Mouse (Mus musculus) embryonic stem cell, embryonic (primary cell): ENCODE measurements around the gene Xbp1.

Source experiments
- CTCF ChIA-PET, 4 experiments: fragments of 300-600 bp in 2 of 4; fragments of 350-600 bp in 2 of 4; sonication (Branson Sonifier 250); formaldehyde crosslinking; loops; one replicate each; lab custom pipeline; 2022; ENCODE audit warnings: inconsistent platforms in 2 of 4; lab: Charles Lee
- POLR2A ChIA-PET, 4 experiments: fragments of 300-600 bp in 2 of 4; fragments of 350-600 bp in 2 of 4; sonication (Branson Sonifier 250); formaldehyde crosslinking; loops; one replicate each; lab custom pipeline; 2022; ENCODE audit warnings: antibody characterized with exemption in 4 of 4, inconsistent platforms in 1 of 4; lab: Charles Lee

Gene Xbp1

GRCm38 (mm10) chr11:5515196-5515595, 5.3 kb upstream of the Xbp1 start:
- ChIA-PET POLR2A (interaction anchor here in 3 of 4 experiments (0.7 to 7.1 kb wide), 23 partner anchors 8 to 416 kb away, joined by 3 to 91 read pairs (median 5); partner anchors contain the start of genes Ankrd36 (in 1 of the 3), Ewsr1 (in 1 of the 3), Rhbdd3 (in 1 of the 3) and Urgcp (in 1 of the 3)), CTCF (no interaction called here)

DNA sequence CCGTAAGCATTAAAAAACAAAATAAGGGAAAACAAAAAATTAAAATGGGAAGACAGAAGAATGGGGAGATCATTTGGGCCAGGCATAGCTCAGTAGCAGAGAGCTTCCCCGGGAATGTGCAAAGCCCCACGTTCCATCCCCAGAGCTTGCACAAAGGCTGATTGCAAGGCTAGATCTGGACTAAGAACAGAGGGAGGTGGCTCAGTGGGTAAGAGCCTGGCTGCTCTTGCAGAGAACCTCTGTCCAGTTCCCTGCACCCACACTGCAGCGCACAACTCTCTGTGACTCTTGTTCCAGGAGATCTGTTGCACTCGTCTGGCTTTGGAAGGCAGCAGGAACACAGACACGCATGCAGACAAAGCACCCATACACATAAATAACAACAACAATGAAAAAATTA, 4.8 kb upstream of the Xbp1 start:
- POLR2A ChIA-PET: interaction anchor here in 3 of 4 experiments (1.0 to 7.1 kb wide), 22 partner anchors 9 to 440 kb away, joined by 3 to 91 read pairs (median 5); partner anchors contain the start of genes Ankrd36 (in 1 of the 3), Ewsr1 (in 1 of the 3), Rhbdd3 (in 1 of the 3) and Urgcp (in 1 of the 3)
- CTCF ChIA-PET: interaction anchor here in 2 of 4 experiments (0.6 to 0.7 kb wide), 2 partner anchors 16 to 364 kb away, joined by 3 read pairs; no protein-coding TSS in a partner anchor

GRCm38 (mm10) chr11:5516151-5516550, 4.3 kb upstream of the Xbp1 start:
- POLR2A ChIA-PET: interaction anchor here in 3 of 4 experiments (0.7 to 7.1 kb wide), 17 partner anchors 9 to 440 kb away, joined by 3 to 91 read pairs (median 4); partner anchors contain the start of genes Ccdc117 (in 1 of the 3), Urgcp (in 1 of the 3) and Ykt6 (in 1 of the 3)
- CTCF ChIA-PET: interaction anchor here in 2 of 4 experiments (0.6 to 0.7 kb wide), 2 partner anchors 17 to 364 kb away, joined by 3 read pairs; no protein-coding TSS in a partner anchor

DNA sequence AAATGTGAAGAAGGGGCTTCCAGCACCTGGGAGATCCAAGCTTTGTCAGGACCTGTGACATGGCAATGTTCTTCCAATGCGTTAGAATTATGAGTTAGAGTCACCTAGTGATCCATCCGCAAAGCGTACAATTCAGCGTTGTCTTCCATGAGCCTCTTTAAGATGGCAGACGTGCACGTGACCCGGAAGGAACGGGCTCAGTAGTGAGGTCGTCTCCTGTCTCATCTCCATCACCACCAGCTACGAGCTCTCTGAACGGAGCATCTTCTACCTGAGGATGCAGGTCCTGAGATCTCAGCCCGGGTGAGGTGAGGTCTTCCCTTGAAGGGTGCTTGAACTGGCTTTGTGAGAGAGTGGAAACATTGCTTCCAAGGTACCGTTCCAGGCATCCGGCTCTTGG, 3.8 kb upstream of the Xbp1 start:
- ChIA-PET POLR2A (interaction anchor here in 2 of 4 experiments (0.6 to 7.1 kb wide), 15 partner anchors 9 to 245 kb away, joined by 3 to 91 read pairs (median 5); partner anchors contain the start of genes Ccdc117 (in 1 of the 2) and Urgcp (in 1 of the 2)), CTCF (no interaction called here)

DNA sequence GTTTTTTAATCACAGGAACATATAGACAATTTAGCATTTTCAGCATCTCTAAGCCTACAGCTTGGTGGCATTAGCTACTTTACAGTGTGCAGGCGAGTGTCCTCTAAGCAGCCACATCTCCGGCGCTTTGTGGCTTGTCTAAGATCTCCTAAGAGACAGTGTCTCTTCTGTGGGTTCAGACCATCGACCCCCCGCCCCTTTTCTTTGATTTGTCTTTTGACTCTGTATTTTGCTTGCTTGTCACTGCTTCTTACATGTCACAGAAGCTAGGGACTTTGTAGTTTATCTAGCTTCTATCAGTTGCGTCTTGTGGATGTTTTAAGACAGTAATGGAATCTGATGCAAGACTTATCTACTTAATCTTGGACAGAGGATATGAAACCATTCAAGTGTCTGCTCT, 3.1 kb upstream of the Xbp1 start:
- CTCF ChIA-PET: no interaction called here
- POLR2A ChIA-PET: interaction anchor here in 2 of 4 experiments (0.6 to 7.1 kb wide), 12 partner anchors 9 to 380 kb away, joined by 3 to 91 read pairs (median 10); partner anchors contain the start of gene Urgcp (in 1 of the 2)

- ChIA-PET CTCF (interaction anchor here (0.5 to 1.0 kb wide), 6 partner anchors 11 to 573 kb away, joined by 3 to 5 read pairs (median 4); no protein-coding TSS in a partner anchor), POLR2A (interaction anchor here in 3 of 4 experiments (0.6 to 8.5 kb wide), 31 partner anchors 7 to 420 kb away, joined by 3 to 122 read pairs (median 6); partner anchors contain the start of genes Ccdc117 (in 2 of the 3), Ewsr1 (in 1 of the 3) and Mrps24 (in 1 of the 3))
Measured at GRCm38 (mm10) chr11:5519681-5520080, 778 bp upstream of the Xbp1 start.

GRCm38 (mm10) chr11:5521266-5521515, 732 bp downstream of the Xbp1 start:
- ChIA-PET POLR2A (interaction anchor here (0.5 to 8.5 kb wide), 53 partner anchors 9 to 861 kb away, joined by 3 to 122 read pairs (median 6); partner anchors contain the start of genes Ewsr1 (in 3 of the 4), Ccdc117 (in 2 of the 4), Mrps24 (in 2 of the 4) and Rhbdd3 (in 2 of the 4)), CTCF (interaction anchor here (0.6 to 1.9 kb wide), 18 partner anchors 8 to 339 kb away, joined by 3 to 9 read pairs (median 4); partner anchors contain the start of gene Ccdc117 (in 1 of the 4))

GRCm38 (mm10) chr11:5521516-5522291, 1.2 kb downstream of the Xbp1 start:
- ChIA-PET CTCF (interaction anchor here (0.6 to 1.9 kb wide), 21 partner anchors 8 to 340 kb away, joined by 3 to 15 read pairs (median 3); partner anchors contain the start of gene Ccdc117 (in 1 of the 4)), POLR2A (interaction anchor here (0.5 to 8.5 kb wide), 65 partner anchors 9 to 914 kb away, joined by 3 to 122 read pairs (median 6); partner anchors contain the start of genes Ccdc117 (in 3 of the 4), Ewsr1 (in 3 of the 4), Mrps24 (in 2 of the 4) and Rhbdd3 (in 2 of the 4))

DNA sequence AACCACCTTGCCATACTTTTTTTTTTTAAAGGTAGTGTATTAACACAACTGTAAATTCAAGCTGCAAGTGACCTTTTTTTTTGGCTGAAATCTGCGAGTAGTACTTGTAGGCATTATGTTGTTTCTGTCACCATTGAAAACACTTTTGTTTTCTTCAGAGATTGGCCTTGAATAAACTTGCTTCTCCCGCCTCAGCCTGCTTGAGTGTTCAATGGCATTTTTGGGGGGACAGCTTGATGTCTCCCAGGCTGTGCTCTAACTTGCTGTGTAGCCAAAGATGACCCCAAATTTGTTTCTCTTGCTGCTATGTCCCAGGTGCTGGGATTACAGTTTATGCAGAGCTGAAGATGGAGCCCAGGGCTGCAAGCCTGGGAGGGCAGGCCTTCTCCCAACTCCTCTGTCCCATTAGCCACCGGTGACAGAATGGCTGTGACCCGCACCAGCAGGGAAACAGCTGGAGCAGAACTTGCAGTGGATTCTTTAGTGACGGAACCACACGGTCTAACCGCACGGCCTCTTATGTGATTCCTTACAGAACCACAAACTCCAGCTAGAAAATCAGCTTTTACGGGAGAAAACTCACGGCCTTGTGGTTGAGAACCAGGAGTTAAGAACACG, 2.4 kb downstream of the Xbp1 start:
- CTCF ChIA-PET: interaction anchor here in 3 of 4 experiments (0.6 to 1.6 kb wide), 5 partner anchors 9 to 38 kb away, joined by 3 to 6 read pairs (median 3); no protein-coding TSS in a partner anchor
- POLR2A ChIA-PET: interaction anchor here in 3 of 4 experiments (0.8 to 8.5 kb wide), 23 partner anchors 9 to 357 kb away, joined by 3 to 122 read pairs (median 12); partner anchors contain the start of genes Ccdc117 (in 2 of the 3), Dbnl (in 1 of the 3) and Mrps24 (in 1 of the 3)

GRCm38 (mm10) chr11:5525418-5525817, 5.0 kb downstream of the Xbp1 start:
- CTCF ChIA-PET: interaction anchor here in 1 of 4 experiments (1.4 kb wide), 1 partner anchor 32 kb away, joined by 3 read pairs; no protein-coding TSS in a partner anchor
- POLR2A ChIA-PET: interaction anchor here in 3 of 4 experiments (1.1 to 8.5 kb wide), 15 partner anchors 6 to 426 kb away, joined by 3 to 122 read pairs (median 6); partner anchors contain the start of genes Ccdc117 (in 2 of the 3) and Ewsr1 (in 1 of the 3)

GRCm38 (mm10) chr11:5526573-5527439, 6.3 kb downstream of the Xbp1 start:
- ChIA-PET CTCF (interaction anchor here in 3 of 4 experiments (0.6 to 1.6 kb wide), 4 partner anchors 30 to 165 kb away, joined by 3 read pairs; no protein-coding TSS in a partner anchor), POLR2A (interaction anchor here in 3 of 4 experiments (0.7 to 8.5 kb wide), 27 partner anchors 5 to 190 kb away, joined by 3 to 122 read pairs (median 4); partner anchors contain the start of gene Ccdc117 (in 3 of the 3))

- CTCF ChIA-PET: interaction anchor here in 1 of 4 experiments (0.9 kb wide), 1 partner anchor 31 kb away, joined by 3 read pairs; no protein-coding TSS in a partner anchor
- POLR2A ChIA-PET: interaction anchor here in 2 of 4 experiments (0.8 to 8.0 kb wide), 12 partner anchors 6 to 210 kb away, joined by 3 to 122 read pairs (median 6); partner anchors contain the start of genes Ccdc117 (in 2 of the 2) and Xbp1 (in 1 of the 2)
Measured at GRCm38 (mm10) chr11:5527865-5528523, 7.5 kb downstream of the Xbp1 start.

- POLR2A ChIA-PET: interaction anchor here in 3 of 4 experiments (0.9 to 8.0 kb wide), 14 partner anchors 6 to 431 kb away, joined by 3 to 122 read pairs (median 11); partner anchors contain the start of genes Ccdc117 (in 2 of the 3), Xbp1 (in 2 of the 3) and Rhbdd3 (in 1 of the 3)
- CTCF ChIA-PET: interaction anchor here in 1 of 4 experiments (0.9 kb wide), 1 partner anchor 32 kb away, joined by 3 read pairs; no protein-coding TSS in a partner anchor
Measured at GRCm38 (mm10) chr11:5528841-5529240, 8.4 kb downstream of the Xbp1 start.

- POLR2A ChIA-PET: interaction anchor here in 3 of 4 experiments (0.6 to 8.0 kb wide), 29 partner anchors 8 to 432 kb away, joined by 3 to 122 read pairs (median 7); partner anchors contain the start of genes Ccdc117 (in 3 of the 3), Xbp1 (in 3 of the 3) and Rhbdd3 (in 1 of the 3)
Measured at GRCm38 (mm10) chr11:5530172-5530571, 9.7 kb downstream of the Xbp1 start.

GRCm38 (mm10) chr11:5530717-5531116, 10.3 kb downstream of the Xbp1 start:
- CTCF ChIA-PET: interaction anchor here (0.6 to 1.7 kb wide), 6 partner anchors 8 to 356 kb away, joined by 3 to 6 read pairs (median 3); partner anchors contain the start of gene Xbp1 (in 1 of the 4)

More at GRCm38 (mm10) chr11:5530172-5530571, 9.7 kb downstream of the Xbp1 start:
- CTCF ChIA-PET: interaction anchor here in 3 of 4 experiments (0.6 to 0.8 kb wide), 3 partner anchors 8 to 161 kb away, joined by 3 to 4 read pairs (median 3); partner anchors contain the start of gene Xbp1 (in 1 of the 3)

More at GRCm38 (mm10) chr11:5530717-5531116, 10.3 kb downstream of the Xbp1 start:
- POLR2A ChIA-PET: interaction anchor here in 3 of 4 experiments (0.7 to 8.0 kb wide), 32 partner anchors 8 to 436 kb away, joined by 3 to 122 read pairs (median 7); partner anchors contain the start of genes Ccdc117 (in 3 of the 3), Xbp1 (in 3 of the 3), Ewsr1 (in 1 of the 3) and Urgcp (in 1 of the 3)
